In the genomic region with DNA sequence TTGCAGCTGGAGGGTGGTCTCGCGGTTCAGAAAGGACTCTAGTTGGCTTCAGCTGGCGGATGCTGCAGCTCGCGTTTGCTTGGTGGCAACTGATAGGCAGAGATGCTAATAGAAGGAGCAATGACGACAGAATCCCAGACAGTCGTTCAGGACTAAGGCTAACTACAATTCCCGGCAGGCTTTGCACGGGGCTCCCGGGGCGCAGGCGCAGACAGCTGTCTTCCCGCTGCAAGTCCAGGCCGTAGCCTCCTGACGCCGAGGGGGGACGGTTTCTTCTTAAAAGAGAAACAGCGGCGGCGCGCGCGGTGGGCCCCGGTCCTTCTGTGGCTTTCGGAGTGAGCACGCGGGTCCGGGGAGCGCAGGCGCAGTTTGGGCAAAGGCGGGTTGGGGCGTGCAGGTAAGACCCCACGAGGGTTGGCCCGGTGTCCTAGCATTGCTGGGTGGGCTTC, we compare ENCODE assay signal across 8 mouse cellular contexts. TPM values are rescaled to one million over a fixed set of nuclear protein-coding genes. Genes with fewer than 3 reads are reported as not detected.
DNase-seq lines count a peak whose midpoint lies in the region; ATAC-seq and TF ChIP-seq lines count a peak whose summit lies in the region.

A gene (plus strand): TSS at position 210 of the 449 bp plus-strand sequence.

- H3K9ac ChIP-seq in embryonic facial prominence, embryonic 15.5 days, result peak within 1 kb of the TSS; percentile 31
- peak within 1 kb of the TSS; percentile 59 for H3K9ac ChIP-seq in kidney, embryonic 15.5 days

- peak; percentile 62 for ATAC-seq in embryonic facial prominence, embryonic 15.5 days (ENCODE audit: insufficient number of reproducible peaks, low FRiP score, low TSS enrichment, low read depth)
- peak; percentile 71 for ATAC-seq in kidney, embryonic 15.5 days (replicated peaks; ENCODE audit: low FRiP score)
- ATAC-seq in monocyte, adult 5-6 weeks (replicated peaks; ENCODE audit: insufficient number of reproducible peaks, low FRiP score, low TSS enrichment, poor library complexity, severe bottlenecking), result peak; percentile 71

- DNase-seq in 416B (ENCODE audit: low read depth) (peak; percentile 96), liver (peak; percentile 94)
- DNase-seq in heart, adult 9 months (ENCODE audit: low spot score in 2 of 2), result peak; percentile 93 to 94
- DNase-seq in spleen, postnatal 4 days (ENCODE audit: low spot score in 2 of 2), result peak; percentile 91 to 96

- peaks cover 10% of the 10 kb centered on the region; the same call in 1 of the 2 replicates for H3K36me3 ChIP-seq in embryonic facial prominence, embryonic 15.5 days
- H3K36me3 ChIP-seq in kidney, embryonic 15.5 days, result peaks cover 20% of the 10 kb centered on the region

- H3K27me3 ChIP-seq in embryonic facial prominence, embryonic 15.5 days, result no peaks in the 10 kb centered on the region
- no peaks in the 10 kb centered on the region for H3K27me3 ChIP-seq in kidney, embryonic 15.5 days

- WGBS in bone marrow, adult 2 months, result 0% methylated on average over 34 of the region's 34 CpGs
- WGBS in embryonic facial prominence, embryonic 15.5 days, result under 1% methylated on average over 34 of the region's 34 CpGs
- under 1% methylated on average over 34 of the region's 34 CpGs for WGBS in kidney, embryonic 15.5 days

- no peaks in the 10 kb centered on the region for H3K9me3 ChIP-seq in embryonic facial prominence, embryonic 15.5 days (replicated peaks)
- H3K9me3 ChIP-seq in kidney, embryonic 15.5 days (replicated peaks), result no peaks in the 10 kb centered on the region

- peak within 1 kb of the TSS; percentile 65 for H3K27ac ChIP-seq in bone marrow, adult 2 months (ENCODE audit: control insufficient read depth, insufficient read depth, low read depth, low read length, poor library complexity)
- H3K27ac ChIP-seq in embryonic facial prominence, embryonic 15.5 days (replicated peaks), result peak within 1 kb of the TSS; percentile 91
- H3K27ac ChIP-seq in kidney, embryonic 15.5 days, result peak within 1 kb of the TSS; percentile 90

- no peak for TF ChIP-seq CTCF in bone marrow, adult 2 months (IDR thresholded peaks at IDR 0.05; ENCODE audit: control insufficient read depth, insufficient read depth, low read length)

- peak; percentile 53; the same call in 1 of the 2 replicates for TF ChIP-seq POLR2A in bone marrow, adult 2 months (IDR thresholded peaks at IDR 0.05; ENCODE audit: borderline replicate concordance, control insufficient read depth, low read depth, low read length)

- peak within 1 kb of the TSS; percentile 94 for H3K4me2 ChIP-seq in embryonic facial prominence, embryonic 15.5 days (replicated peaks)
- H3K4me2 ChIP-seq in kidney, embryonic 15.5 days, result peak within 1 kb of the TSS; percentile 90

- peaks cover 2% of the 10 kb centered on the region; the same call in 1 of the 2 replicates for H3K4me1 ChIP-seq in bone marrow, adult 2 months (ENCODE audit: control insufficient read depth, insufficient read depth, low read length)
- peaks cover 18% of the 10 kb centered on the region for H3K4me1 ChIP-seq in embryonic facial prominence, embryonic 15.5 days
- H3K4me1 ChIP-seq in kidney, embryonic 15.5 days, result peaks cover 26% of the 10 kb centered on the region

- H3K4me3 ChIP-seq in bone marrow, adult 2 months (replicated peaks; ENCODE audit: control insufficient read depth, low read depth, low read length), result peak within 1 kb of the TSS; percentile 92
- peak within 1 kb of the TSS; percentile 48 for H3K4me3 ChIP-seq in embryonic facial prominence, embryonic 15.5 days (replicated peaks)
- peak within 1 kb of the TSS; percentile 58 for H3K4me3 ChIP-seq in kidney, embryonic 15.5 days (replicated peaks)

RNA-seq across cellular contexts. Expression of the gene that starts here (rescaled TPM):
- polyA plus RNA-seq in bone marrow, adult 2 months (2011; ENCODE audit: insufficient read depth, insufficient read length, low replicate concordance, missing spikeins), result 17.8 and 53.9 TPM in 2 replicates
- 33.1 and 37.1 TPM in 2 replicates for polyA plus RNA-seq in embryonic facial prominence, embryonic 15.5 days (2015; fragmentation: Nextera tagmentation; extraction: Ambion mirVana)
- 29.1 and 30.5 TPM in 2 replicates for polyA plus RNA-seq in kidney, embryonic 15.5 days (2015; fragmentation: Nextera tagmentation; extraction: Ambion mirVana)
- 8.4 to 17.0 TPM (median 9.2 TPM) in 3 replicates for total RNA-seq in monocyte, adult 5-6 weeks (2017)

Comparison
In these comparisons a context has a peak if more than half of its experiments do, and no peak if none do; other contexts are left out.
1. Peak in every context shown above with its lines: DNase-seq, ATAC-seq, H3K4me3 ChIP-seq and H3K27ac ChIP-seq.